Mouse (Mus musculus): ENCODE results near the gene Inka1. TPM values are rescaled to one million over a fixed set of nuclear protein-coding genes. Genes with fewer than 3 reads are reported as not detected.

The Inka1 gene
- polyA plus RNA-seq, 2 experiments, result 79.6 to 112 TPM

GRCm38 (mm10) chr9:107962916-107963315 is 22.8 kb downstream of the Inka1 start:
- no peaks in the 10 kb centered on the region for H3K27me3 ChIP-seq (ENCODE audit: control insufficient read depth, insufficient read depth, low read length)
- H3K9me3 ChIP-seq (ENCODE audit: control insufficient read depth, low read length), result no peaks in the 10 kb centered on the region
- H3K4me3 ChIP-seq (replicated peaks; ENCODE audit: low read length), result no peak overlapping the region
- no peak for TF ChIP-seq POLR2A (IDR thresholded peaks at IDR 0.05; ENCODE audit: borderline replicate concordance, extremely low read depth, insufficient read depth, insufficient read length)
- no peak overlapping the region for H3K4me2 ChIP-seq (replicated peaks; ENCODE audit: low read depth, low read length, severe bottlenecking)
- DNase-seq (ENCODE audit: low spot score), result no peak
- ATAC-seq (ENCODE audit: low FRiP score, low read depth), result no peak
- no peak overlapping the region for H3K9ac ChIP-seq (ENCODE audit: low read depth, low read length, severe bottlenecking)
- 90% methylated on average over 9 of the region's 9 CpGs for WGBS
- H3K4me1 ChIP-seq (ENCODE audit: control insufficient read depth, insufficient read depth, low read length), result no peaks in the 10 kb centered on the region
- H3K27ac ChIP-seq (replicated peaks; ENCODE audit: low read depth, low read length), result no peak overlapping the region
- H3K36me3 ChIP-seq (ENCODE audit: control insufficient read depth, insufficient read depth, low read length), result peaks cover 26% of the 10 kb centered on the region

GRCm38 (mm10) chr9:107961881-107962280 is 23.8 kb downstream of the Inka1 start:
- ATAC-seq (ENCODE audit: low FRiP score, low read depth) (no peak), DNase-seq (ENCODE audit: low spot score) (no peak)
- 50% methylated on average over 5 of the region's 5 CpGs for WGBS
- peaks cover 31% of the 10 kb centered on the region for H3K36me3 ChIP-seq (ENCODE audit: control insufficient read depth, insufficient read depth, low read length)
- no peak for TF ChIP-seq POLR2A (IDR thresholded peaks at IDR 0.05; ENCODE audit: borderline replicate concordance, extremely low read depth, insufficient read depth, insufficient read length)
- no peak overlapping the region for H3K9ac ChIP-seq (ENCODE audit: low read depth, low read length, severe bottlenecking)
- no peaks in the 10 kb centered on the region for H3K4me1 ChIP-seq (ENCODE audit: control insufficient read depth, insufficient read depth, low read length)
- no peak overlapping the region for H3K27ac ChIP-seq (replicated peaks; ENCODE audit: low read depth, low read length)
- H3K9me3 ChIP-seq (ENCODE audit: control insufficient read depth, low read length), result no peaks in the 10 kb centered on the region
- no peaks in the 10 kb centered on the region for H3K27me3 ChIP-seq (ENCODE audit: control insufficient read depth, insufficient read depth, low read length)
- no peak overlapping the region for H3K4me3 ChIP-seq (replicated peaks; ENCODE audit: low read length)
- H3K4me2 ChIP-seq (replicated peaks; ENCODE audit: low read depth, low read length, severe bottlenecking), result no peak overlapping the region

GRCm38 (mm10) chr9:107961351-107961762 is 24.3 kb downstream of the Inka1 start:
- DNase-seq (ENCODE audit: low spot score) (no peak), ATAC-seq (ENCODE audit: low FRiP score, low read depth) (no peak)
- Histone ChIP-seq H3K9ac (ENCODE audit: low read depth, low read length, severe bottlenecking) (no peak overlapping the region), H3K27me3 (ENCODE audit: control insufficient read depth, insufficient read depth, low read length) (no peaks in the 10 kb centered on the region), H3K4me2 (replicated peaks; ENCODE audit: low read depth, low read length, severe bottlenecking) (no peak overlapping the region), H3K9me3 (ENCODE audit: control insufficient read depth, low read length) (no peaks in the 10 kb centered on the region), H3K27ac (replicated peaks; ENCODE audit: low read depth, low read length) (no peak overlapping the region), H3K4me3 (replicated peaks; ENCODE audit: low read length) (no peak overlapping the region), H3K4me1 (ENCODE audit: control insufficient read depth, insufficient read depth, low read length) (no peaks in the 10 kb centered on the region), H3K36me3 (ENCODE audit: control insufficient read depth, insufficient read depth, low read length) (peaks cover 28% of the 10 kb centered on the region)
- no peak for TF ChIP-seq POLR2A (IDR thresholded peaks at IDR 0.05; ENCODE audit: borderline replicate concordance, extremely low read depth, insufficient read depth, insufficient read length)
- WGBS, result 90% methylated on average over 10 of the region's 10 CpGs

GRCm38 (mm10) chr9:107960928-107961327 is 24.8 kb downstream of the Inka1 start:
- no peak for DNase-seq (ENCODE audit: low spot score)
- H3K4me1 ChIP-seq (ENCODE audit: control insufficient read depth, insufficient read depth, low read length), result no peaks in the 10 kb centered on the region
- no peak overlapping the region for H3K9ac ChIP-seq (ENCODE audit: low read depth, low read length, severe bottlenecking)
- no peak overlapping the region for H3K4me2 ChIP-seq (replicated peaks; ENCODE audit: low read depth, low read length, severe bottlenecking)
- no peak for ATAC-seq (ENCODE audit: low FRiP score, low read depth)
- no peak overlapping the region for H3K27ac ChIP-seq (replicated peaks; ENCODE audit: low read depth, low read length)
- no peak overlapping the region for H3K4me3 ChIP-seq (replicated peaks; ENCODE audit: low read length)
- no peaks in the 10 kb centered on the region for H3K9me3 ChIP-seq (ENCODE audit: control insufficient read depth, low read length)
- no peak for TF ChIP-seq POLR2A (IDR thresholded peaks at IDR 0.05; ENCODE audit: borderline replicate concordance, extremely low read depth, insufficient read depth, insufficient read length)
- 81% methylated on average over 4 of the region's 4 CpGs for WGBS
- H3K36me3 ChIP-seq (ENCODE audit: control insufficient read depth, insufficient read depth, low read length), result peaks cover 28% of the 10 kb centered on the region
- H3K27me3 ChIP-seq (ENCODE audit: control insufficient read depth, insufficient read depth, low read length), result no peaks in the 10 kb centered on the region

- Histone ChIP-seq H3K9me3 (ENCODE audit: control insufficient read depth, low read length) (no peaks in the 10 kb centered on the region), H3K36me3 (ENCODE audit: control insufficient read depth, insufficient read depth, low read length) (peaks cover 28% of the 10 kb centered on the region), H3K4me3 (replicated peaks; ENCODE audit: low read length) (no peak overlapping the region), H3K4me2 (replicated peaks; ENCODE audit: low read depth, low read length, severe bottlenecking) (no peak overlapping the region), H3K4me1 (ENCODE audit: control insufficient read depth, insufficient read depth, low read length) (no peaks in the 10 kb centered on the region), H3K27me3 (ENCODE audit: control insufficient read depth, insufficient read depth, low read length) (no peaks in the 10 kb centered on the region), H3K9ac (ENCODE audit: low read depth, low read length, severe bottlenecking) (no peak overlapping the region), H3K27ac (replicated peaks; ENCODE audit: low read depth, low read length) (no peak overlapping the region)
- ATAC-seq (ENCODE audit: low FRiP score, low read depth) (no peak), DNase-seq (ENCODE audit: low spot score) (no peak)
- 21% methylated on average over 6 of the region's 6 CpGs for WGBS
- TF ChIP-seq POLR2A (IDR thresholded peaks at IDR 0.05; ENCODE audit: borderline replicate concordance, extremely low read depth, insufficient read depth, insufficient read length), result no peak
These were observed 25.8 kb downstream of the Inka1 start for GRCm38 (mm10) chr9:107959896-107960295.

GRCm38 (mm10) chr9:107957141-107957540 is 28.5 kb downstream of the Inka1 start:
- Histone ChIP-seq H3K27ac (replicated peaks; ENCODE audit: low read depth, low read length) (no peak overlapping the region), H3K4me1 (ENCODE audit: control insufficient read depth, insufficient read depth, low read length) (no peaks in the 10 kb centered on the region), H3K4me2 (replicated peaks; ENCODE audit: low read depth, low read length, severe bottlenecking) (no peak overlapping the region), H3K9ac (ENCODE audit: low read depth, low read length, severe bottlenecking) (no peak overlapping the region), H3K36me3 (ENCODE audit: control insufficient read depth, insufficient read depth, low read length) (peaks cover 25% of the 10 kb centered on the region), H3K4me3 (replicated peaks; ENCODE audit: low read length) (no peak overlapping the region), H3K27me3 (ENCODE audit: control insufficient read depth, insufficient read depth, low read length) (no peaks in the 10 kb centered on the region), H3K9me3 (ENCODE audit: control insufficient read depth, low read length) (no peaks in the 10 kb centered on the region)
- 60% methylated on average over 6 of the region's 6 CpGs for WGBS
- TF ChIP-seq POLR2A (IDR thresholded peaks at IDR 0.05; ENCODE audit: borderline replicate concordance, extremely low read depth, insufficient read depth, insufficient read length), result no peak
- DNase-seq (ENCODE audit: low spot score) (no peak), ATAC-seq (ENCODE audit: low FRiP score, low read depth) (no peak)

Data from limb, embryonic 14.5 days (tissue).